Mouse (Mus musculus): ENCODE results near the gene F5. TPM values are rescaled to one million over a fixed set of nuclear protein-coding genes. Genes with fewer than 3 reads are reported as not detected.

The F5 gene
- polyA plus RNA-seq, 1 experiment from 2014 or later, result 0.18 TPM

DNA sequence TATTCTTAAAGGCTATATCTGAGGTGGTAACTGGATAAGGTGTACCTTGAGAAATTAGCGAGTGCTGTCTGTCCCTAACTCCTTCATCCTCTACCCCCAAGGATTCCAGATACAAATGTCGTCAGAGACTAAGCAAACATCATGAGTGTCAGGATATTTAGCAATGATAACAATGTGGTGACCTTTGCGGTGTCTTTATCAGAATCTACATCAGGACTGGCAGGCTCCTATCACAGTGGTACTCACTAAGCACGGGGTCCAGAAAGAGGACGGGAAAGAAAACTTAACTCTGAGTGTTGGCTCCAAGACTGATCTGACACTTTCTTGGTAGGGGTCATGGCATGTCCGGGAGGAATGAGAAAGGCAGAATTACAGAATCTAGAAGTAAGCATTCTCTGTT, 17.5 kb upstream of the F5 start:
- H3K4me1 ChIP-seq (replicated peaks), result no peaks in the 10 kb centered on the region
- no peaks in the 10 kb centered on the region for H3K9me3 ChIP-seq
- no peak overlapping the region for H3K9ac ChIP-seq
- no peak overlapping the region for H3K4me3 ChIP-seq
- H3K27ac ChIP-seq (replicated peaks), result no peak overlapping the region
- no peaks in the 10 kb centered on the region for H3K27me3 ChIP-seq
- no peak overlapping the region for H3K4me2 ChIP-seq
- no peak for ATAC-seq (ENCODE audit: low read depth)
- 88% methylated on average over 6 of the region's 6 CpGs for WGBS
- H3K36me3 ChIP-seq, result no peaks in the 10 kb centered on the region

DNA sequence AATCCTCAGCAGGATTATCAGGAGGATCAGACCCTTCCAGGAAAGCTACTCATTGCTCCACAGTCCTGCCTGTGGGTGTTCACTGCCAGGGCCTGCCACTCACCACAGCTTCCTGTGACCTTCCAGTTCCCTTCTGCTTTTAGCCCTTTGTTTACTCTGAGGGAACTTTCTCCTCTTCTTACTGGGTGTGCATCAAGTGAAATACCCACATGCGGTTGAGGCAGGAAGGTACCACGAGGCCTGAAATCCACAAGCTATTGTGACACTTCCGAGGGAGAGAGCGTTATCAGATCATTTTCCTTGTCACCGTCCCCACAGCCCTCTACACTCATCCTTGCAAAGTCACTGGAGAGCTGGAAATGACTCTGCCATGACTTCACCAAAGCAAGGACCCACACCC, 16.3 kb upstream of the F5 start:
- no peak overlapping the region for H3K9ac ChIP-seq
- H3K36me3 ChIP-seq, result no peaks in the 10 kb centered on the region
- WGBS, result 79% methylated on average over 5 of the region's 5 CpGs
- ATAC-seq (ENCODE audit: low read depth), result no peak
- H3K9me3 ChIP-seq, result no peaks in the 10 kb centered on the region
- H3K27me3 ChIP-seq, result no peaks in the 10 kb centered on the region
- H3K4me3 ChIP-seq, result no peak overlapping the region
- H3K27ac ChIP-seq (replicated peaks), result no peak overlapping the region
- no peaks in the 10 kb centered on the region for H3K4me1 ChIP-seq (replicated peaks)
- H3K4me2 ChIP-seq, result no peak overlapping the region

DNA sequence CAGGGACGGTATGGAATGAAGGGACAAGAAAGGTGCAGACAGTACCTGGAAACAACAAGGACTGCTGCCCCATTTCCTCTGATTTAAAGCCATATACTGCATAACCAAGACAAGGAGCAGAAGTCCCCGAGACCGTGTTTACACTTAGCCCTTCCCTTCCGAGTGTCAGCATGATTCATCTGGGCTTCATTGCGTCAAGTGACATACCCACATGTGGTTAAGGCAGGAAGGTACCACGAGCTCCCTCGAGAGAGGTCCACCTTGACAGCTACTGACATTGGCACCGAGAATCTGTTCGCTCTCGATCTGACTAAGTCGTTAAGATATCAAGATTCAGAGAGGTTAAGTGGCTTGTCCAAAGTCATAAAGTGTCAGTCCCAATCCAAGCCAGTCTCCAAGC, 15.7 kb upstream of the F5 start:
- ATAC-seq (ENCODE audit: low read depth), result no peak
- H3K27ac ChIP-seq (replicated peaks), result no peak overlapping the region
- H3K4me2 ChIP-seq, result no peak overlapping the region
- no peak overlapping the region for H3K4me3 ChIP-seq
- H3K4me1 ChIP-seq (replicated peaks), result no peaks in the 10 kb centered on the region
- WGBS, result 77% methylated on average over 11 of the region's 11 CpGs
- no peak overlapping the region for H3K9ac ChIP-seq
- H3K36me3 ChIP-seq, result no peaks in the 10 kb centered on the region
- H3K9me3 ChIP-seq, result no peaks in the 10 kb centered on the region
- no peaks in the 10 kb centered on the region for H3K27me3 ChIP-seq

DNA sequence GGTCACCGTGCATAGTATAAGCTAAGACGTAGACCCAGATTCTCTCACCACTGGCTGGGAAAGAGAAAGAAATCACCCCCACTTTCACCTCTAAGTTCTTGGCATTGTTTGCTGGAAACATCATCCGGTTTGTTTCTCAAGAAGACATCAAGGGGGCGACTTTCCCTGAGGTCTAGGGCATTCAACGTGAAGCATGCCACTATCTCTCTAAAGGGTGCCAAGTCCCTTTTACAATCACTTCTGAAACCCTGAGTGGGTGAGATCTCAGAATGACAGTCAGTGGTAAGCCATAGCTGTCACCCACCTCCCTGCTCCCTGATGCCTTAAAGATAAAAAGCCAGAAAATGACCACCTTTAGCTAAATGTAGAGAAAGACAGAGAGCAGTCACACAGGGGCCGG, 15.0 kb upstream of the F5 start:
- Histone ChIP-seq H3K4me3 (no peak overlapping the region), H3K4me1 (replicated peaks) (no peaks in the 10 kb centered on the region), H3K4me2 (no peak overlapping the region), H3K27ac (replicated peaks) (no peak overlapping the region), H3K36me3 (no peaks in the 10 kb centered on the region), H3K9me3 (no peaks in the 10 kb centered on the region), H3K9ac (no peak overlapping the region), H3K27me3 (no peaks in the 10 kb centered on the region)
- no peak for ATAC-seq (ENCODE audit: low read depth)
- 79% methylated on average over 6 of the region's 6 CpGs for WGBS

DNA sequence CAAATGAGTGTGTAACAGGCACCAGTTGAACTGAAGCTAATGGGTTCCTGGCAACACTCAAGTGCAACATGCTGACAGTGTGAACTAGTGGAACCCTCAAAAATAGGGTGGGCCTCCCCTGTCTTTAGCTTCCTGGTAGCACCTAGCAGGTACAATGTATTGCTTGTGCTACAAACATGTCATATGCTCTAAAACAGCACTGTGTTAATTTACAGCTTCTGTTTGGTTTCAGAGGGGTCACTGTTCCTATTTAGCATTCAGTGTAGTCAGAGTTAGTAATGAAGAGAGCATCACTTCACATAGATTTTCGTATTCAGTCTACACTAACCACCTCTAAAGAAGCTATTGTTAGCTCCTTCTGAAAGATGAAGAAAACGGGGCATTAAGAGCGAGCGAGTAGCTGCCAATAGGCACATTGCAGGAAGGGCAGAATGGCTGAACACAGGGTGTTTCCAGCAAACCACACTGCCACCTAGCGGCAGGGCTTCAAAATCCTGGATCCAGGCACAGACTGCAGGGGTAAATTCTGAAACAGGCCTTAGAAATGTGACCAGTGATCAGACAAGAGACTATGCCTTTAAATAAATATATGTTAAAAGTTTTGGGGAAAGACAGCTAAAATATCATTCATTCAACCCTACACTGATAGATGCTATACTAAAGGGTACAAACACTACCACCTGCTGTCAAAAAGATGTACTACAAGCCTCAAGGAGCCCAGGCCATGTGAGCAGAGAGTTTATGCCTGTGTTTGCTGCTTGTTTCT, 13.1 kb upstream of the F5 start:
- H3K4me2 ChIP-seq, result peak overlapping the region; percentile 36
- 10% methylated on average over 5 of the region's 5 CpGs for whole genome bisulfite sequencing
- H3K36me3 ChIP-seq, result no peaks in the 10 kb centered on the region
- H3K27ac ChIP-seq (replicated peaks), result no peak overlapping the region
- H3K9ac ChIP-seq, result 0 out of 2 replicates have a peak overlapping the region, but pooled peaks have one; percentile 41
- H3K27me3 ChIP-seq, result no peaks in the 10 kb centered on the region
- no peaks in the 10 kb centered on the region for H3K9me3 ChIP-seq
- peak; percentile 84 for ATAC-seq (ENCODE audit: low read depth)
- H3K4me1 ChIP-seq (replicated peaks), result no peaks in the 10 kb centered on the region
- no peak overlapping the region for H3K4me3 ChIP-seq

DNA sequence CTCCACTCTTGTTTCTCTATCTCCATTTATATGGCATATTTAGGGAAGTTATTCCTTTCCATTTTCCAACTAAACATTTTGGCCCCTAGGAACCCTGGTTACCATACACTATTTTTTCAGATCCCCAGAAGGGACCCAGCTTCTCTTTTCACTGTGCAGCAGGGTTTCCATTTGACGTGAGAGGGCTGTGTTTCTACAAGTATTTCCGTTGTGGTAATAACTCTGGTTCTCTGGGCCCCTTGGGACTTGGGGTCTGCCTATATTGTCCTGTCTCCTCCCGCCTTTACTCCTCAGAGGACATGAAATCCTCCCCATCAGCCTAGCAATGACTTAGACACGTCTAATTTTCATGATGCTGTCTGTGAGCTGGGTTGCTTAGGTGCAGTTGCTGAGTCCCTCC, 12.2 kb upstream of the F5 start:
- no peaks in the 10 kb centered on the region for H3K9me3 ChIP-seq
- H3K27ac ChIP-seq (replicated peaks), result no peak overlapping the region
- no peak for ATAC-seq (ENCODE audit: low read depth)
- H3K4me1 ChIP-seq (replicated peaks), result no peaks in the 10 kb centered on the region
- H3K27me3 ChIP-seq, result no peaks in the 10 kb centered on the region
- H3K36me3 ChIP-seq, result no peaks in the 10 kb centered on the region
- H3K4me2 ChIP-seq, result no peak overlapping the region
- WGBS, result 70% methylated on average over 4 of the region's 4 CpGs
- H3K4me3 ChIP-seq, result no peak overlapping the region
- H3K9ac ChIP-seq, result no peak overlapping the region

DNA sequence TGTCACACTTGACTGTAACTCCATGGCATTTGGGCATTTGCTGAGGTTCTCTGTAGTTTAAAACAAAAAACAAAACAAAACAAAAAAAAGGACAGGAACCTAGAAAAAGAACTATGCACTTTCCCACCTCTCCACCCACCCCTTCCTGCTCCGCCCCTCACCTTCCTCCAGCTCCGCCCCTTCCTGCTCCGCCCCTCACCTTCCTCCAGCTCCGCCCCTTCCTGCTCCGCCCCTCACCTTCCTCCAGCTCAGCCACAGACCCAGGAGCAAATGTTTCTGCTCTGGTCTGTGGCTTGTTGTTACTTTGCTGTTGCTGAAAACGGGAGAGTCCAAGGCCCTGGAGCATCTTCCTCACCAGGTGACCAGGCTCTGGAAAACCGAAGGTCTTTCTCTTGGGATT, 2.6 kb upstream of the F5 start:
- H3K9me3 ChIP-seq, result no peaks in the 10 kb centered on the region
- peaks cover 11% of the 10 kb centered on the region; the same call in 1 of the 2 replicates for H3K4me1 ChIP-seq (replicated peaks)
- no peak overlapping the region for H3K27ac ChIP-seq (replicated peaks)
- H3K4me2 ChIP-seq, result no peak overlapping the region
- no peak overlapping the region for H3K9ac ChIP-seq
- 0 out of 2 replicates have a peak, but pooled peaks cover 5% of the 10 kb centered on the region for H3K27me3 ChIP-seq
- no peak overlapping the region for H3K4me3 ChIP-seq
- no peaks in the 10 kb centered on the region for H3K36me3 ChIP-seq
- 91% methylated on average over 7 of the region's 7 CpGs for WGBS
- no peak for ATAC-seq (ENCODE audit: low read depth)

DNA sequence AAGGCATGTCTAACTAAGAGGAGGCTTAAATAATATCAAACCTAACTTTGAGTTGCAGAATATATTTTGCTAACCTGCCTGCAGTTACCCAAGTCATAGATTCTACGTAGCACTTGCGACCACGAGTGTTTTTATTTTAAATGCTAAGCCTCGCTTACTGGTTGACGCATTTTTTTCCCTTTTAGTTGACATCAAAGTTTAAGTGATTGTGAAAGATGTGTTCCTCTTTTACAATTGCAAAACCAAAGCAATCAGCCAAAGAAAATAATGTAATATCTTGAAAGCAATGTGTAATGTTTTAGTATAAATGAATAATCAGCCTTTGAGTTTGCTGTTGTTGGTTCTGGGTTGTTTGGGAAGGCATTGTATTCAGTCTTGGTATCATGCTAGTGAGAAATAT, 1.2 kb downstream of the F5 start:
- ATAC-seq (ENCODE audit: low read depth), result no peak
- Histone ChIP-seq H3K4me3 (no peak overlapping the region), H3K9me3 (no peaks in the 10 kb centered on the region)

DNA sequence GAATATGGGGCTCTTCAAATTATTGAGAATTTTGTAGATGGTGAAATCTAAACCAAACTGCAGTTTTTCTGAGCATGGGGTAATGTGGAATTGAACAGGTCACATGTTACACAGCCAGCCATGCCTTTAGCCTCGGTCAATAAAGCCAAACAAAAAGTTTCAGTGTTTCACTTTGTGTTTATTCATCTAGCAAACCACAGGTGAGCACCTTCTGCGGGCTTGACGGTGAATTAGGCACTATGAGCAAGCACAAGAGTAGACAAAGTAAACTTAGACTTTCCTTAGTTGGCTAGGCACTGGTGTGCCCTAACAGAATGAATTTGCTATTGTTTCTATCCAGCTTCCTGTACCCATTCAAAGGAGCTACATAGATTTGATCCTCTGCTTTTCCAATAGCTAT, 3.3 kb downstream of the F5 start:
- no peak for ATAC-seq (ENCODE audit: low read depth)
- Histone ChIP-seq H3K36me3 (no peaks in the 10 kb centered on the region), H3K4me2 (no peak overlapping the region), H3K9me3 (no peaks in the 10 kb centered on the region), H3K4me3 (no peak overlapping the region), H3K4me1 (replicated peaks) (peaks cover 7% of the 10 kb centered on the region; the same call in 1 of the 2 replicates), H3K9ac (no peak overlapping the region), H3K27me3 (0 out of 2 replicates have a peak, but pooled peaks cover 5% of the 10 kb centered on the region), H3K27ac (replicated peaks) (no peak overlapping the region)
- WGBS, result 80% methylated on average over 3 of the region's 3 CpGs

More for the DNA sequence above, 1.2 kb downstream of the F5 start:
- Histone ChIP-seq H3K36me3 (no peaks in the 10 kb centered on the region), H3K9ac (no peak overlapping the region), H3K4me1 (replicated peaks) (peaks cover 11% of the 10 kb centered on the region; the same call in 1 of the 2 replicates), H3K27ac (replicated peaks) (no peak overlapping the region), H3K27me3 (0 out of 2 replicates have a peak, but pooled peaks cover 5% of the 10 kb centered on the region), H3K4me2 (no peak overlapping the region)
- 89% methylated on average over 5 of the region's 5 CpGs for WGBS

DNA sequence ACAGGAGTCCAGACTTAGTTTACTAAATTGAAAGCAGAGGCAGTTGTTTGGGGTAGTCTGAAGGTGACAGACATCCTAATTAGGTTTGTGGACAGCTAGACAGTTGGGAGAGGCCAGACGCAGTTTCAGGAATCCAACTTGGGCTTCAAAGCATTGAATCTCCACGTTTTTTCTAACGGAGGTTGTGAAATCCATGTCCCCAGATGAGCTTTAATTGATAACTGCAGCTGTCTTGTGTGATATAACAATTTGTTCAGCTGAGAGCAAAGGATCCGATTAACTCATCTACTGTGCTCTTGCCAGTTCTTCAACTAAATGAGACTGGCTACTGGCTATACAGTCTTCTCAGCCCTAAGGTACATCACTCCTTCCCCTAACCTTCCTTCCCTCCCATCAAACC, 6.9 kb downstream of the F5 start:
- Histone ChIP-seq H3K27me3 (no peaks in the 10 kb centered on the region), H3K4me3 (no peak overlapping the region), H3K9ac (no peak overlapping the region), H3K4me1 (replicated peaks) (no peaks in the 10 kb centered on the region), H3K27ac (replicated peaks) (no peak overlapping the region), H3K36me3 (no peaks in the 10 kb centered on the region), H3K9me3 (no peaks in the 10 kb centered on the region), H3K4me2 (no peak overlapping the region)
- ATAC-seq (ENCODE audit: low read depth), result no peak
- 88% methylated on average over 4 of the region's 4 CpGs for WGBS

DNA sequence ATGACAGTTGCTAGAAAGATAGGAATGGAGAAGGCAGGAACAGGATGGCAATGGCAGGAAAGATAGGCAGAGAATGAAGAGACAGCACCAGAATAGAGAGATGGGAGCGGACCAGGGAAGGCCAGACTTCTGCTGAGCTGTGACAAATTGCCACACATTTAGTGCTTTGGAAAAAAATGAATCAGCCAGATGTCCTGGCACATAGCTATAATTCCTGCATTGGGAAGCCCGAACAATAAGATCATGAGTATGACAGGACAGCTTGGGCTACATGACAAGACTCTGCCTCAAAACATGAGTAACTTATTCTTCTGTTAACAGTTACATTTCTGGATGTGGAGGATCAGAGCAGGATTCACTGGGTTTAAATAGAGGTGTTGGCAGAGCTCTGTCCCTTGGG, 8.1 kb downstream of the F5 start:
- no peak overlapping the region for H3K27ac ChIP-seq (replicated peaks)
- H3K4me3 ChIP-seq, result no peak overlapping the region
- WGBS, result 87% methylated on average over 2 of the region's 2 CpGs
- no peaks in the 10 kb centered on the region for H3K36me3 ChIP-seq
- no peaks in the 10 kb centered on the region for H3K4me1 ChIP-seq (replicated peaks)
- no peak for ATAC-seq (ENCODE audit: low read depth)
- no peaks in the 10 kb centered on the region for H3K27me3 ChIP-seq
- no peak overlapping the region for H3K4me2 ChIP-seq
- H3K9me3 ChIP-seq, result no peaks in the 10 kb centered on the region
- no peak overlapping the region for H3K9ac ChIP-seq

DNA sequence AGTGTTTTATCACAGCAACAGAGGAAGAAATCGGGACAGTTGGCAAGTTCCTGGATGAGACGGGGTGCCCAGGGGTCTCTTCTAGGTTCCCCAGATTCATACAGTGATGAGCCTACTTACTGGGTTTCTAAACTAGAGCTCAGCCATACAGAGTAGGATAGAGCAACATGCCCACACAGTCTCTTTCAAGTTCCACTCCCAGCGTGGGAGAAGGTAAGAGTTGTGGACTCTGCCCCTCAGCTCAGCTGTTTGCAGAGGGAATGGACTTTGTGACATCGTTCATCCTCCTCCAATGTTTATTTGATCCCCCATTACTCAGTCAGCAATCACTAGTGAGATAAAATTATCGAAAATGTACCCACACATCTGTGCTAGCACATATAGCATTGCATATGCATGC, 11.1 kb downstream of the F5 start:
- Histone ChIP-seq H3K36me3 (no peaks in the 10 kb centered on the region), H3K4me1 (replicated peaks) (no peaks in the 10 kb centered on the region), H3K27ac (replicated peaks) (no peak overlapping the region), H3K9me3 (no peaks in the 10 kb centered on the region), H3K27me3 (no peaks in the 10 kb centered on the region), H3K9ac (no peak overlapping the region), H3K4me3 (no peak overlapping the region), H3K4me2 (no peak overlapping the region)
- 84% methylated on average over 5 of the region's 5 CpGs for WGBS
- ATAC-seq (ENCODE audit: low read depth), result no peak

DNA sequence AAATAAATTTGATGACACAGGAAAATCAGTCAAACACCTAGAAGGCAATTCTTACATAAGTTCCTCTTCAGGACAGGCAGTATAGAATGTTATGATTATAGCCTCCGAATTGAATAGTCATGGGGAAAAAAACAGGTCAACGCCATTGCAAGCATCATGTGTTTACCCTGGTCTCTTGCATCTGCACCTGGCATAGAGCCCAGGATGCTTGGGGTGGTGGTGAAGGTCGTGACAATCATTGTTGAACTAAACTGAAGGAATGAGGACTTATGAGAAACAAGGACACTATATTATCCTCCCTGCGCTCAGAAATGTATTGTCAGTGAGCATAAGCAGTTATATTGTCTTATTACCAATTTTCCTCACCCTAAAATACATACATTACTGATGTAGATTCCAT, 17.2 kb downstream of the F5 start:
- no peak overlapping the region for H3K27ac ChIP-seq (replicated peaks)
- no peak overlapping the region for H3K9ac ChIP-seq
- no peak for ATAC-seq (ENCODE audit: low read depth)
- H3K36me3 ChIP-seq, result no peaks in the 10 kb centered on the region
- H3K27me3 ChIP-seq, result no peaks in the 10 kb centered on the region
- no peak overlapping the region for H3K4me2 ChIP-seq
- no peaks in the 10 kb centered on the region for H3K4me1 ChIP-seq (replicated peaks)
- no peak overlapping the region for H3K4me3 ChIP-seq
- 80% methylated on average over 4 of the region's 4 CpGs for WGBS
- H3K9me3 ChIP-seq, result no peaks in the 10 kb centered on the region

Measured in neural tube, embryonic 13.5 days (tissue).